Mouse (Mus musculus): ENCODE results near the gene Dennd1b. TPM values are rescaled to one million over a fixed set of nuclear protein-coding genes. Genes with fewer than 3 reads are reported as not detected.

The Dennd1b gene
- total RNA-seq, 1 experiment = 17.6 TPM

- Histone ChIP-seq H3K9me3 (ENCODE audit: control insufficient read depth, insufficient read depth, low read depth, low read length) (no peaks in the 10 kb centered on the region), H3K4me1 (ENCODE audit: control insufficient read depth in 2 of 2, insufficient read depth in 2 of 2, low read length in 2 of 2, poor library complexity in 1 of 2) (no peaks in the 10 kb centered on the region), H3K4me3 (ENCODE audit: insufficient read depth in 1 of 2, low read depth in 1 of 2, low read length in 2 of 2, poor library complexity in 1 of 2, severe bottlenecking in 1 of 2) (no peak overlapping the region), H3K36me3 (ENCODE audit: control insufficient read depth, insufficient read depth, low read length, poor library complexity, severe bottlenecking) (no peaks in the 10 kb centered on the region), H3K9ac (ENCODE audit: insufficient read depth, low read depth, low read length, poor library complexity, severe bottlenecking) (no peak overlapping the region), H3K27ac (ENCODE audit: insufficient read depth, low read depth, low read length, poor library complexity, severe bottlenecking) (no peak overlapping the region)
- no peak for TF ChIP-seq ZC3H11A (IDR thresholded peaks at IDR 0.05; ENCODE audit: borderline replicate concordance, low read depth, low read length)
- TF ChIP-seq CHD2 (IDR thresholded peaks at IDR 0.05; ENCODE audit: low read depth, low read length) = no peak
- no peak for TF ChIP-seq ZNF384 (IDR thresholded peaks at IDR 0.05; ENCODE audit: low read depth, low read length)
- no peak for TF ChIP-seq MAFK (IDR thresholded peaks at IDR 0.05; ENCODE audit: insufficient read depth, low read depth, low read length)
- in situ Hi-C loops (cut with MboI; ENCODE audit: low sequenced_read_pairs in 2 of 2, unreplicated experiment in 2 of 2) = no loop called here
- no peak for DNase-seq (ENCODE audit: low read depth, low spot score)
These were observed 107.8 kb downstream of the Dennd1b start for GRCm38 (mm10) chr1:139071015-139071414.

GRCm38 (mm10) chr1:139075671-139076070 lies 112.4 kb downstream of the Dennd1b start:
- no peak overlapping the region for H3K4me3 ChIP-seq (ENCODE audit: insufficient read depth in 1 of 2, low read depth in 1 of 2, low read length in 2 of 2, poor library complexity in 1 of 2, severe bottlenecking in 1 of 2)
- H3K9me3 ChIP-seq (ENCODE audit: control insufficient read depth, insufficient read depth, low read depth, low read length) = no peaks in the 10 kb centered on the region
- no peak for DNase-seq (ENCODE audit: low read depth, low spot score)
- H3K9ac ChIP-seq (ENCODE audit: insufficient read depth, low read depth, low read length, poor library complexity, severe bottlenecking) = no peak overlapping the region
- in situ Hi-C loops (cut with MboI; ENCODE audit: low sequenced_read_pairs in 2 of 2, unreplicated experiment in 2 of 2) = no loop called here
- TF ChIP-seq ZNF384 (IDR thresholded peaks at IDR 0.05; ENCODE audit: low read depth, low read length) (no peak), ZC3H11A (IDR thresholded peaks at IDR 0.05; ENCODE audit: borderline replicate concordance, low read depth, low read length) (no peak)
- H3K27ac ChIP-seq (ENCODE audit: insufficient read depth, low read depth, low read length, poor library complexity, severe bottlenecking) = no peak overlapping the region
- H3K36me3 ChIP-seq (ENCODE audit: control insufficient read depth, insufficient read depth, low read length, poor library complexity, severe bottlenecking) = no peaks in the 10 kb centered on the region
- no peaks in the 10 kb centered on the region for H3K4me1 ChIP-seq (ENCODE audit: control insufficient read depth in 2 of 2, insufficient read depth in 2 of 2, low read length in 2 of 2, poor library complexity in 1 of 2)

- Histone ChIP-seq H3K9me3 (ENCODE audit: control insufficient read depth, insufficient read depth, low read depth, low read length) (no peaks in the 10 kb centered on the region), H3K36me3 (ENCODE audit: control insufficient read depth, insufficient read depth, low read length, poor library complexity, severe bottlenecking) (no peaks in the 10 kb centered on the region), H3K4me3 (ENCODE audit: insufficient read depth in 1 of 2, low read depth in 1 of 2, low read length in 2 of 2, poor library complexity in 1 of 2, severe bottlenecking in 1 of 2) (no peak overlapping the region), H3K4me1 (ENCODE audit: control insufficient read depth in 2 of 2, insufficient read depth in 2 of 2, low read length in 2 of 2, poor library complexity in 1 of 2) (no peaks in the 10 kb centered on the region), H3K9ac (ENCODE audit: insufficient read depth, low read depth, low read length, poor library complexity, severe bottlenecking) (no peak overlapping the region), H3K27ac (ENCODE audit: insufficient read depth, low read depth, low read length, poor library complexity, severe bottlenecking) (no peak overlapping the region)
- TF ChIP-seq CHD2 (IDR thresholded peaks at IDR 0.05; ENCODE audit: low read depth, low read length) (no peak), HCFC1 (IDR thresholded peaks at IDR 0.05; ENCODE audit: borderline replicate concordance, insufficient read depth, low read length) (no peak), MAFK (IDR thresholded peaks at IDR 0.05; ENCODE audit: insufficient read depth, low read depth, low read length) (no peak)
- no peak for DNase-seq (ENCODE audit: low read depth, low spot score)
- in situ Hi-C loops (cut with MboI; ENCODE audit: low sequenced_read_pairs in 2 of 2, unreplicated experiment in 2 of 2) = no loop called here
These were observed 114.8 kb downstream of the Dennd1b start for GRCm38 (mm10) chr1:139077989-139078388.

GRCm38 (mm10) chr1:139079000-139079399 lies 115.8 kb downstream of the Dennd1b start:
- Histone ChIP-seq H3K36me3 (ENCODE audit: control insufficient read depth, insufficient read depth, low read length, poor library complexity, severe bottlenecking) (no peaks in the 10 kb centered on the region), H3K27ac (ENCODE audit: insufficient read depth, low read depth, low read length, poor library complexity, severe bottlenecking) (no peak overlapping the region), H3K9me3 (ENCODE audit: control insufficient read depth, insufficient read depth, low read depth, low read length) (no peaks in the 10 kb centered on the region), H3K4me1 (ENCODE audit: control insufficient read depth in 2 of 2, insufficient read depth in 2 of 2, low read length in 2 of 2, poor library complexity in 1 of 2) (no peaks in the 10 kb centered on the region), H3K9ac (ENCODE audit: insufficient read depth, low read depth, low read length, poor library complexity, severe bottlenecking) (no peak overlapping the region), H3K4me3 (ENCODE audit: insufficient read depth in 1 of 2, low read depth in 1 of 2, low read length in 2 of 2, poor library complexity in 1 of 2, severe bottlenecking in 1 of 2) (no peak overlapping the region)
- in situ Hi-C loops (cut with MboI; ENCODE audit: low sequenced_read_pairs in 2 of 2, unreplicated experiment in 2 of 2) = no loop called here
- TF ChIP-seq ZC3H11A (IDR thresholded peaks at IDR 0.05; ENCODE audit: borderline replicate concordance, low read depth, low read length) (no peak), ZNF384 (IDR thresholded peaks at IDR 0.05; ENCODE audit: low read depth, low read length) (no peak), HCFC1 (IDR thresholded peaks at IDR 0.05; ENCODE audit: borderline replicate concordance, insufficient read depth, low read length) (no peak), MAFK (IDR thresholded peaks at IDR 0.05; ENCODE audit: insufficient read depth, low read depth, low read length) (no peak), CHD2 (IDR thresholded peaks at IDR 0.05; ENCODE audit: low read depth, low read length) (no peak)
- no peak for DNase-seq (ENCODE audit: low read depth, low spot score)

GRCm38 (mm10) chr1:139079523-139079922 lies 116.3 kb downstream of the Dennd1b start:
- DNase-seq (ENCODE audit: low read depth, low spot score) = no peak
- Histone ChIP-seq H3K36me3 (ENCODE audit: control insufficient read depth, insufficient read depth, low read length, poor library complexity, severe bottlenecking) (no peaks in the 10 kb centered on the region), H3K4me3 (ENCODE audit: insufficient read depth in 1 of 2, low read depth in 1 of 2, low read length in 2 of 2, poor library complexity in 1 of 2, severe bottlenecking in 1 of 2) (no peak overlapping the region), H3K9me3 (ENCODE audit: control insufficient read depth, insufficient read depth, low read depth, low read length) (no peaks in the 10 kb centered on the region), H3K4me1 (ENCODE audit: control insufficient read depth in 2 of 2, insufficient read depth in 2 of 2, low read length in 2 of 2, poor library complexity in 1 of 2) (no peaks in the 10 kb centered on the region), H3K9ac (ENCODE audit: insufficient read depth, low read depth, low read length, poor library complexity, severe bottlenecking) (no peak overlapping the region), H3K27ac (ENCODE audit: insufficient read depth, low read depth, low read length, poor library complexity, severe bottlenecking) (no peak overlapping the region)
- TF ChIP-seq ZC3H11A (IDR thresholded peaks at IDR 0.05; ENCODE audit: borderline replicate concordance, low read depth, low read length) (no peak), ZNF384 (IDR thresholded peaks at IDR 0.05; ENCODE audit: low read depth, low read length) (no peak), HCFC1 (IDR thresholded peaks at IDR 0.05; ENCODE audit: borderline replicate concordance, insufficient read depth, low read length) (no peak), CHD2 (IDR thresholded peaks at IDR 0.05; ENCODE audit: low read depth, low read length) (no peak), MAFK (IDR thresholded peaks at IDR 0.05; ENCODE audit: insufficient read depth, low read depth, low read length) (no peak)
- in situ Hi-C loops (cut with MboI; ENCODE audit: low sequenced_read_pairs in 2 of 2, unreplicated experiment in 2 of 2) = no loop called here

All from ES-E14 (cell line).